Mouse (Mus musculus) CH12.LX (cell line): ENCODE results near the gene Cenpa. TPM values are rescaled to one million over a fixed set of nuclear protein-coding genes. Genes with fewer than 3 reads are reported as not detected.

Source experiments
- DNase-seq: peaks from one replicate; pipeline ENCODE4 v3.0.0-alpha.2; 2013; ENCODE audit errors: extremely low read depth
- H3K27ac ChIP-seq: 2 replicates; pipeline ENCODE4 v1.5.1; 2012; ENCODE audit warnings: low read depth, mild to moderate bottlenecking, control low read depth, moderate library complexity; ENCODE audit not compliant: insufficient read depth
- H3K27me3 ChIP-seq: replicated peaks from 2 replicates; pipeline ENCODE3; 2012; ENCODE audit warnings: inconsistent platforms
- H3K36me3 ChIP-seq, 2 experiments: replicated peaks in 1 of 2; 2 replicates each; pipeline versions ENCODE3 to v1.6.1; 2012; ENCODE audit warnings: inconsistent platforms in 1 of 2, low read length in 1 of 2, mild to moderate bottlenecking in 1 of 2, mixed read lengths in 1 of 2, moderate library complexity in 1 of 2; ENCODE audit not compliant: control insufficient read depth in 1 of 2, insufficient read depth in 1 of 2
- H3K4me1 ChIP-seq, 2 experiments: 2 replicates each; pipeline ENCODE4 v1.6.1; 2012; ENCODE audit warnings: inconsistent platforms in 1 of 2, moderate library complexity in 1 of 2; ENCODE audit not compliant: insufficient read depth in 2 of 2, control insufficient read depth in 1 of 2
- H3K4me2 ChIP-seq: 2 replicates; pipeline ENCODE4 v1.6.1; 2012; ENCODE audit warnings: low read depth, mild to moderate bottlenecking, control low read depth; ENCODE audit not compliant: poor library complexity, insufficient read depth, severe bottlenecking
- H3K4me3 ChIP-seq, 3 experiments: fragments of 150-350 bp in 1 of 3; sonication (generic) in 1 of 3; replicated peaks in 1 of 3; 2 replicates each; pipeline versions ENCODE3 to v1.5.1; 2011 to 2012; ENCODE audit warnings: low read depth in 2 of 3, low read length in 2 of 3, mild to moderate bottlenecking in 2 of 3, moderate library complexity in 2 of 3, control low read depth in 1 of 3, improper control_type of control experiment in 1 of 3, inconsistent platforms in 1 of 3, mixed read lengths in 1 of 3; ENCODE audit not compliant: poor library complexity in 1 of 3
- H3K79me2 ChIP-seq: replicated peaks from 2 replicates; pipeline ENCODE4 v1.6.1; 2012; ENCODE audit warnings: mild to moderate bottlenecking, moderate library complexity; ENCODE audit not compliant: control insufficient read depth, poor library complexity, insufficient read depth, severe bottlenecking; ENCODE audit errors: extremely low read depth
- H3K9ac ChIP-seq: 2 replicates; pipeline ENCODE4 v1.6.1; 2012; ENCODE audit warnings: low read depth, mild to moderate bottlenecking, control low read depth, moderate library complexity; ENCODE audit not compliant: insufficient read depth
- H3K9me3 ChIP-seq: replicated peaks from 2 replicates; pipeline ENCODE3; 2012; ENCODE audit warnings: low read length, inconsistent platforms, mixed read lengths
- CHD1 ChIP-seq: IDR thresholded peaks from 2 replicates; pipeline ENCODE4 v1.6.1; 2012; ENCODE audit warnings: low read depth, low read length, improper control_type of control experiment, inconsistent platforms
- CHD2 ChIP-seq: IDR thresholded peaks from 2 replicates; pipeline ENCODE4 v1.6.1; 2011; ENCODE audit warnings: low read length, improper control_type of control experiment
- E2F4 ChIP-seq: IDR thresholded peaks from 2 replicates; pipeline ENCODE4 v1.6.1; 2011; ENCODE audit warnings: low read depth, low read length, improper control_type of control experiment; ENCODE audit not compliant: insufficient replicate concordance
- EP300 ChIP-seq: IDR thresholded peaks from 2 replicates; pipeline ENCODE4 v1.6.1; 2011; ENCODE audit warnings: low read length, improper control_type of control experiment
- JUND ChIP-seq: conservative IDR thresholded peaks from 2 replicates; pipeline ENCODE4 v1.6.1; 2011; ENCODE audit warnings: low read depth, low read length, improper control_type of control experiment
- KAT2A ChIP-seq: IDR thresholded peaks from 2 replicates; pipeline ENCODE4 v1.6.1; 2012; ENCODE audit warnings: low read length, improper control_type of control experiment, inconsistent platforms; ENCODE audit not compliant: insufficient replicate concordance
- MAFK ChIP-seq: IDR thresholded peaks from 2 replicates; pipeline ENCODE4 v1.6.1; 2011; ENCODE audit warnings: low read length, improper control_type of control experiment; ENCODE audit not compliant: insufficient replicate concordance
- MEF2A ChIP-seq: IDR thresholded peaks from 2 replicates; pipeline ENCODE4 v1.6.1; 2014; ENCODE audit warnings: low read depth, mild to moderate bottlenecking, inconsistent platforms, low read length, improper control_type of control experiment, borderline replicate concordance
- MXI1 ChIP-seq: IDR thresholded peaks from 2 replicates; pipeline ENCODE4 v1.6.1; 2011; ENCODE audit warnings: mild to moderate bottlenecking, low read depth, low read length, improper control_type of control experiment
- MYC ChIP-seq: IDR thresholded peaks from 2 replicates; pipeline ENCODE4 v1.6.1; 2011; ENCODE audit warnings: low read depth, mild to moderate bottlenecking, improper control_type of control experiment, low read length
- NELFE ChIP-seq: IDR thresholded peaks from 2 replicates; pipeline ENCODE4 v1.6.1; 2011; ENCODE audit warnings: low read depth, low read length, improper control_type of control experiment
- PAX5 ChIP-seq: IDR thresholded peaks from 2 replicates; pipeline ENCODE4 v1.6.1; 2012; ENCODE audit warnings: low read length, inconsistent platforms, mixed read lengths
- POLR2AphosphoS2 ChIP-seq: IDR thresholded peaks from 2 replicates; pipeline ENCODE4 v1.6.1; 2011; ENCODE audit warnings: low read depth, low read length, improper control_type of control experiment
- RCOR1 ChIP-seq: conservative IDR thresholded peaks from 2 replicates; pipeline ENCODE4 v1.6.1; 2012; ENCODE audit warnings: low read depth, mild to moderate bottlenecking, inconsistent platforms, low read length, improper control_type of control experiment
- SIN3A ChIP-seq: IDR thresholded peaks from 2 replicates; pipeline ENCODE4 v1.6.1; 2012; ENCODE audit warnings: low read length, improper control_type of control experiment, inconsistent platforms
- SMC3 ChIP-seq: IDR thresholded peaks from 2 replicates; pipeline ENCODE4 v1.6.1; 2011; ENCODE audit warnings: low read depth, low read length, improper control_type of control experiment
- UBTF ChIP-seq: IDR thresholded peaks from 2 replicates; pipeline ENCODE4 v1.6.1; 2012; ENCODE audit warnings: low read depth, mild to moderate bottlenecking, inconsistent platforms, low read length, improper control_type of control experiment, moderate library complexity
- USF1 ChIP-seq: IDR thresholded peaks from 2 replicates; pipeline ENCODE4 v1.6.1; 2014; ENCODE audit warnings: low read depth, mild to moderate bottlenecking, inconsistent platforms, low read length, improper control_type of control experiment
- ZNF384 ChIP-seq: IDR thresholded peaks from 2 replicates; pipeline ENCODE4 v1.6.1; 2012; ENCODE audit warnings: low read depth, low read length, improper control_type of control experiment, inconsistent platforms
- dilution Hi-C: fragments of 300-500 bp; cut with MboI; formaldehyde crosslinking; loops from 2 replicates; pipeline ENCODE4 v1.14.3; 2020; ENCODE audit warnings: low sequenced_read_pairs; ENCODE audit not compliant: extremely low pct_unique_long_range_greater_than_20kb, extremely low pct_ligation_motif_present
- in situ Hi-C: fragments of 300-500 bp; cut with MboI; formaldehyde crosslinking; loops from 3 replicates; pipeline ENCODE4 v1.14.3; 2019; ENCODE audit warnings: low sequenced_read_pairs, low pct_ligation_motif_present, low pct_unique_long_range_greater_than_20kb, mixed read lengths
- polyA plus RNA-seq: library from polyadenylated mRNA; unstranded; fragments of >175 nt; gene quantifications from 2 replicates; pipeline ENCODE4 v1.2.1, GENCODE M21; 2012; ENCODE audit warnings: low read depth; ENCODE audit not compliant: insufficient read length
- total RNA-seq, 2 experiments: library from RNA; depleted of rRNA; stranded (reverse); fragments of 300-350 nt in 1 of 2; fragments of >200 nt in 1 of 2; gene quantifications; 2 replicates each; pipeline ENCODE4 v1.2.3; 2012 to 2014

Gene Cenpa
- total and polyA plus RNA-seq, 3 experiments = 89.4 to 163 (median 125) TPM

GRCm38 (mm10) chr5:30624311-30624710 is 42.3 kb upstream of the Cenpa start:
- Histone ChIP-seq H3K79me2 (no peaks in the 10 kb centered on the region), H3K9ac (no peak overlapping the region), H3K36me3 (no peaks in the 10 kb centered on the region), H3K4me1 (peaks cover 9 to 30% of the 10 kb centered on the region in 2 experiments), H3K27ac (no peak overlapping the region), H3K27me3 (no peaks in the 10 kb centered on the region), H3K9me3 (peaks cover 6% of the 10 kb centered on the region), H3K4me3 (no peak overlapping the region), H3K4me2 (no peak overlapping the region)
- TF ChIP-seq MXI1 = no peak
- TF ChIP-seq MEF2A = no peak
- TF ChIP-seq SIN3A = no peak
- TF ChIP-seq CHD1 = no peak
- no peak for TF ChIP-seq PAX5
- TF ChIP-seq E2F4 = no peak
- DNase-seq = no peak
- dilution Hi-C loops (no loop called here), in situ Hi-C loops (no loop called here)

- H3K36me3 ChIP-seq = no peaks in the 10 kb centered on the region
- no peak overlapping the region for H3K4me3 ChIP-seq
- H3K4me1 ChIP-seq = peaks cover 9 to 30% of the 10 kb centered on the region in 2 experiments
- no peak overlapping the region for H3K9ac ChIP-seq
- peaks cover 2% of the 10 kb centered on the region for H3K27me3 ChIP-seq
- no peaks in the 10 kb centered on the region for H3K79me2 ChIP-seq
- peaks cover 6% of the 10 kb centered on the region for H3K9me3 ChIP-seq
- H3K27ac ChIP-seq = no peak overlapping the region
- in situ Hi-C loops = no loop called here
- TF ChIP-seq SIN3A (no peak), POLR2AphosphoS2 (no peak), RCOR1 (no peak), NELFE (no peak), CHD2 (no peak), MEF2A (no peak), UBTF (no peak), JUND (no peak), KAT2A (no peak), PAX5 (no peak), ZNF384 (no peak), MYC (no peak), MAFK (no peak), EP300 (no peak), USF1 (no peak), SMC3 (no peak)
- dilution Hi-C loops = loop anchor here (25.0 kb wide), 1 partner anchor 88 kb away; the partner anchor contains the start of gene Cib4
- H3K4me2 ChIP-seq = no peak overlapping the region
- DNase-seq = no peak
These were observed 41.7 kb upstream of the Cenpa start for GRCm38 (mm10) chr5:30624908-30625307.
